Mouse (Mus musculus) small intestine, adult 2 months (tissue): ENCODE measurements around the gene Stk24. TPM values are rescaled to one million over a fixed set of nuclear protein-coding genes. Genes with fewer than 3 reads are reported as not detected.

Source experiments
- H3K27ac ChIP-seq: fragments of 200-500 bp; 2 replicates; pipeline ENCODE4 v1.5.1; 2012; ENCODE audit warnings: low read depth, low read length, control low read depth, inconsistent platforms; ENCODE audit not compliant: insufficient read depth
- H3K27me3 ChIP-seq: fragments of 200-500 bp; 2 replicates; pipeline ENCODE4 v1.6.1; 2012; ENCODE audit warnings: mild to moderate bottlenecking, moderate library complexity, low read length, inconsistent platforms; ENCODE audit not compliant: control insufficient read depth, insufficient read depth
- H3K36me3 ChIP-seq: fragments of 200-500 bp; 2 replicates; pipeline ENCODE4 v1.6.1; 2012; ENCODE audit warnings: mild to moderate bottlenecking, low read length, control low read depth, inconsistent platforms; ENCODE audit not compliant: control insufficient read depth, insufficient read depth
- H3K4me1 ChIP-seq: fragments of 200-500 bp; 2 replicates; pipeline ENCODE4 v1.6.1; 2012; ENCODE audit warnings: low read length, inconsistent platforms, mixed read lengths; ENCODE audit not compliant: control insufficient read depth, insufficient read depth, insufficient read length
- H3K4me3 ChIP-seq: fragments of 200-500 bp; 2 replicates; pipeline ENCODE4 v1.5.1; 2012; ENCODE audit warnings: low read depth, mild to moderate bottlenecking, control low read depth, inconsistent platforms, low read length, moderate library complexity
- CTCF ChIP-seq: fragments of 200-500 bp; IDR thresholded peaks from 2 replicates; pipeline ENCODE4 v1.5.1; 2012; ENCODE audit warnings: low read depth, mild to moderate bottlenecking, control low read depth, inconsistent platforms, low read length, moderate library complexity, mixed read lengths; ENCODE audit not compliant: insufficient replicate concordance, insufficient read length; ENCODE audit errors: extremely low read depth
- POLR2A ChIP-seq: fragments of 200-500 bp; IDR thresholded peaks from 2 replicates; pipeline ENCODE4 v1.6.1; 2012; ENCODE audit warnings: low read depth, mild to moderate bottlenecking, control low read depth, inconsistent platforms, low read length, moderate library complexity
- WGBS: fragments of 180-500 bp; shearing (Covaris S2); methylation state at CpG from one replicate; pipeline ENCODE4 v1.1.7; 2018; 5-methylcytosine and 5-hydroxymethylcytosine counted together
- polyA plus RNA-seq: library from polyadenylated mRNA; depleted of rRNA; stranded (reverse); fragments of >200 nt; gene quantifications from 2 replicates; pipeline ENCODE4 v1.2.3, GENCODE M21; 2012

Gene Stk24
- polyA plus RNA-seq, 1 experiment, result 35.4 TPM

DNA sequence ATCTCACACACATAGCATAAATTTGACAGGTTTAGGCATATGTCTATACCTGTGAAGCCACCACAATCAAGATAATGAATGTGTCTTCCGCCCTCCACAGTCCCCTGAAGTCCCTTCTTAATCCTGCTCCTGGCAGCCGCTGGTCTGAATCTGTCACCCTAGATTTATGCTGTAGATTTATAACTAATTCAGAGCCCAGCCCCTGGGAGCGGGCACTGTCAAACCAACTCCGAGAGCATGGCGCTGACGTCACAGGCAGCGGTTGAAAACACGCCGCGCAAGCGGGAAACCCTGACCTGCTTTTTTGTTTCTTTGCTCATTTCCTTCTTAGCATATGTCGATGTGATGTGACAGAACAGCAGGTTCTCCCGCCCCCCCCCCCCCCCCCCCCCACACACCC lies 25.3 kb upstream of the Stk24 start:
- Histone ChIP-seq H3K4me1 (no peaks in the 10 kb centered on the region; the same call in 1 of the 2 replicates), H3K27ac (no peak overlapping the region), H3K4me3 (no peak overlapping the region), H3K36me3 (no peaks in the 10 kb centered on the region), H3K27me3 (0 out of 2 replicates have a peak, but pooled peaks cover 3% of the 10 kb centered on the region)
- 39% methylated on average over 13 of the region's 13 CpGs for WGBS
- TF ChIP-seq CTCF (no peak), POLR2A (no peak)

DNA sequence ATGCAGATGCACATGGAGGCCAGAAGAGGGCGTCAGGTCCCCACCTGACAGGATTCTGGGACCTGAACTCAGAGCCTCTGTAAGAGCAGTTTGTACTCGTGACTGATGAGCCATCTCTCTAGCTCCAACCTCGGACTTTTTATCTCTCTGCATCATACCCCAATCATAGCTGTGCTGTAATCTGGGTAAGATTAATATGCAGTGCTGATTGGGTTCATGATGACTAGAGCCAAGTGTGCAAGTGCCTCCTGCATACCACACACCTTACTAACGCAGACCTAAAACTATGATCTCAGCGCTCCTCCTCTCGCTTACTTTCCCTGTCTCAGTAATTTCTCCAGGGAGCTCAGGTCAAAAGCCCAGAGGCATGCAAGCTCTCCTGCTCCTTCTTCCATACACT lies 19.9 kb upstream of the Stk24 start:
- H3K4me3 ChIP-seq, result no peak overlapping the region
- 0 out of 2 replicates have a peak, but pooled peaks cover 3% of the 10 kb centered on the region for H3K27me3 ChIP-seq
- H3K4me1 ChIP-seq, result peaks cover 2% of the 10 kb centered on the region; the same call in 1 of the 2 replicates
- H3K27ac ChIP-seq, result no peak overlapping the region
- WGBS, result 76% methylated on average over 6 of the region's 6 CpGs
- H3K36me3 ChIP-seq, result no peaks in the 10 kb centered on the region
- TF ChIP-seq CTCF (peak; percentile 39; the same call in 1 of the 2 replicates), POLR2A (no peak)

- peaks cover 2% of the 10 kb centered on the region; the same call in 1 of the 2 replicates for H3K4me1 ChIP-seq
- WGBS, result 66% methylated on average over 1 of the region's 1 CpGs
- no peak overlapping the region for H3K4me3 ChIP-seq
- no peak overlapping the region for H3K27ac ChIP-seq
- no peaks in the 10 kb centered on the region for H3K36me3 ChIP-seq
- 0 out of 2 replicates have a peak, but pooled peaks cover 3% of the 10 kb centered on the region for H3K27me3 ChIP-seq
- TF ChIP-seq POLR2A, result no peak
- TF ChIP-seq CTCF, result no peak
These were observed 17.7 kb upstream of the Stk24 start for GRCm38 (mm10) chr14:121397471-121397870.

DNA sequence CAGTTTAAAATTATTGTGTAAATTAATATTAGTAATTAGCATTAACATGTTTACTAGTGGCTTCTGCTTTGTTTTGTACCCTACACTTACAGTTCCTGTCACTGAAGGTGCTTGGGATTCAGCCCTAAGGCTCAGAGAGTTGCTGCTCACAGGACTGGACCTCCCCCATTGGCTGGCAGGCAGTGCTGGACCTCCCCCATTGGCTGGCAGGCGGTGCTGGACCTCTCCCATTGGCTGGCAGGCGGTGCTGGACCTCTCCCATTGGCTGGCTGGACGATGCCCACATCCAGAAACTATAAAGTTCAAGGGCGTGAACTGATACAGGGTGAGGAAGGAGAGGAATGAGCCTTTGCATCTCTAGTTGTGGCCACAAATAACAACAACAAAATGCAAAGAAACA lies 15.3 kb upstream of the Stk24 start:
- no peaks in the 10 kb centered on the region for H3K27me3 ChIP-seq
- no peaks in the 10 kb centered on the region for H3K36me3 ChIP-seq
- TF ChIP-seq CTCF (no peak), POLR2A (no peak)
- peaks cover 11% of the 10 kb centered on the region for H3K4me1 ChIP-seq
- 82% methylated on average over 4 of the region's 4 CpGs for whole genome bisulfite sequencing
- no peak overlapping the region for H3K4me3 ChIP-seq
- no peak overlapping the region for H3K27ac ChIP-seq

DNA sequence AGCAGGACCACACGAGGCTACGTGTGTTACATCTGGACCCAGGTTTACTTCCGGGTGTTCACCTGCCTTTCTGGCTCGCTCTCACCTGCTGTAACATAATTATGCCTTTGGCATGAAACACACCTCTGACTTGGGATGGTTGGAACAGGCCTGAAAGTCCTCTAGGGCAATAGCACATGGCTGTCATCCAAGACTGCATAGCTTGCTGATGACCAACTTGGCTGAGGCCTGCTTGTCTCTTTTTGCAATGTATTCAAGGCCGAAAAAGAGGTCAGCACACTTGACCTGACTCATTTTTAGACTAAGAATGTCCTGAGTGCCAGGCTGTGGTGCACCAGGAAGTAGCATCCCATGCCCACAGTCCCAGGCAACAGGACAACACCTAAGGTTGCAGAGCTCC lies 12.1 kb upstream of the Stk24 start:
- TF ChIP-seq CTCF (no peak), POLR2A (no peak)
- Histone ChIP-seq H3K27ac (peak overlapping the region; percentile 22), H3K36me3 (no peaks in the 10 kb centered on the region), H3K4me1 (peaks cover 9% of the 10 kb centered on the region), H3K4me3 (no peak overlapping the region), H3K27me3 (no peaks in the 10 kb centered on the region)
- WGBS, result 20% methylated on average over 5 of the region's 5 CpGs

DNA sequence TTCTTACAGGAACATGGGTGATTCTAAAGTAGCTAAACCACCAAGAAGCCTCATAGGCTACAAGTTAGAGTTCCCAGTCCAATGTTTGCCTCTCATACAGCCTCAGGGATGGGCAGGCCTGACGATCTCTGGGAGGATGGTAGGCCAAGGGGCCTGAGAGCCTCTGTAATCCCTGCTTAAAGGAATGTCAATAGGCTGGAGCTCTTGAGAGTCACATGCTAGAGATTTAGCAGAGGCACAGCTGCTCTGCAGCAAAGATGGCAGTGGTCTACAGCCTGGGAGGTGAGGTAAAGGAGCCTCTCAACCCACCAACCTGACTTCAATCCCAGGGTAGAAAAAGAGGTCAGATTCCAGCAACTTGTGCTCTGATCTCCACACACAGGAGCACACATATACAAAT lies 7.9 kb upstream of the Stk24 start:
- no peak for TF ChIP-seq CTCF
- WGBS, result 89% methylated on average over 1 of the region's 1 CpGs
- Histone ChIP-seq H3K4me1 (peaks cover 12% of the 10 kb centered on the region), H3K36me3 (no peaks in the 10 kb centered on the region), H3K27me3 (no peaks in the 10 kb centered on the region), H3K27ac (no peak overlapping the region), H3K4me3 (no peak overlapping the region)

GRCm38 (mm10) chr14:121385440-121385839 lies 5.6 kb upstream of the Stk24 start:
- Histone ChIP-seq H3K27me3 (no peaks in the 10 kb centered on the region), H3K36me3 (no peaks in the 10 kb centered on the region), H3K4me3 (no peak overlapping the region), H3K4me1 (peaks cover 3% of the 10 kb centered on the region; the same call in 1 of the 2 replicates), H3K27ac (no peak overlapping the region)
- TF ChIP-seq POLR2A (no peak), CTCF (no peak)
- 83% methylated on average over 8 of the region's 8 CpGs for WGBS

GRCm38 (mm10) chr14:121383801-121384200 lies 4.0 kb upstream of the Stk24 start:
- TF ChIP-seq POLR2A, result no peak
- TF ChIP-seq CTCF, result no peak
- H3K36me3 ChIP-seq, result no peaks in the 10 kb centered on the region
- H3K27me3 ChIP-seq, result no peaks in the 10 kb centered on the region
- WGBS, result 87% methylated on average over 3 of the region's 3 CpGs
- peaks cover 7% of the 10 kb centered on the region; the same call in 1 of the 2 replicates for H3K4me1 ChIP-seq
- no peak overlapping the region for H3K4me3 ChIP-seq
- no peak overlapping the region for H3K27ac ChIP-seq
